Mouse (Mus musculus): ENCODE data around the gene Reg3g. TPM values are rescaled to one million over a fixed set of nuclear protein-coding genes. Genes with fewer than 3 reads are reported as not detected.

Reg3g gene
- polyA plus RNA-seq, 1 experiment from 2014 or later = not detected

- TF ChIP-seq EP300 (IDR thresholded peaks at IDR 0.05; ENCODE audit: low read depth) = no peak
- no peak for TF ChIP-seq CTCF (IDR thresholded peaks at IDR 0.05; ENCODE audit: low read depth)
- 61% methylated on average over 3 of the region's 3 CpGs for WGBS (ENCODE audit: insufficient replicate concordance)
- Histone ChIP-seq H3K4me1 (ENCODE audit: insufficient read depth) (no peaks in the 10 kb centered on the region), H3K9ac (replicated peaks) (no peak overlapping the region), H3K27ac (ENCODE audit: low read depth) (no peak overlapping the region), H3K36me3 (replicated peaks; ENCODE audit: insufficient read depth, low read length) (no peaks in the 10 kb centered on the region), H3K4me2 (ENCODE audit: low read depth, low read length) (no peak overlapping the region), H3K9me3 (ENCODE audit: low read length) (no peaks in the 10 kb centered on the region), H3K27me3 (ENCODE audit: insufficient read depth, low read length) (no peaks in the 10 kb centered on the region), H3K4me3 (ENCODE audit: low read depth, low read length) (no peak overlapping the region)
- ATAC-seq (no peak), DNase-seq (no peak)
Observed at GRCm38 (mm10) chr6:78469287-78469686, 615 bp upstream of the Reg3g start.

GRCm38 (mm10) chr6:78463266-78463665 is 5.4 kb downstream of the Reg3g start:
- DNase-seq (no peak), ATAC-seq (no peak)
- TF ChIP-seq CTCF (IDR thresholded peaks at IDR 0.05; ENCODE audit: low read depth) (no peak), EP300 (IDR thresholded peaks at IDR 0.05; ENCODE audit: low read depth) (no peak)
- Histone ChIP-seq H3K4me1 (ENCODE audit: insufficient read depth) (no peaks in the 10 kb centered on the region), H3K4me3 (ENCODE audit: low read depth, low read length) (no peak overlapping the region), H3K9me3 (ENCODE audit: low read length) (no peaks in the 10 kb centered on the region), H3K36me3 (replicated peaks; ENCODE audit: insufficient read depth, low read length) (no peaks in the 10 kb centered on the region), H3K27me3 (ENCODE audit: insufficient read depth, low read length) (no peaks in the 10 kb centered on the region), H3K9ac (replicated peaks) (no peak overlapping the region), H3K4me2 (ENCODE audit: low read depth, low read length) (no peak overlapping the region), H3K27ac (ENCODE audit: low read depth) (no peak overlapping the region)
- WGBS (ENCODE audit: insufficient replicate concordance) = 59% methylated on average over 2 of the region's 2 CpGs

GRCm38 (mm10) chr6:78462360-78462759 is 6.3 kb downstream of the Reg3g start:
- H3K9me3 ChIP-seq (ENCODE audit: low read length) = no peaks in the 10 kb centered on the region
- no peaks in the 10 kb centered on the region for H3K27me3 ChIP-seq (ENCODE audit: insufficient read depth, low read length)
- ATAC-seq = no peak
- no peak overlapping the region for H3K4me3 ChIP-seq (ENCODE audit: low read depth, low read length)
- H3K4me2 ChIP-seq (ENCODE audit: low read depth, low read length) = no peak overlapping the region
- H3K4me1 ChIP-seq (ENCODE audit: insufficient read depth) = no peaks in the 10 kb centered on the region
- H3K36me3 ChIP-seq (replicated peaks; ENCODE audit: insufficient read depth, low read length) = no peaks in the 10 kb centered on the region
- DNase-seq = no peak
- 53% methylated on average over 2 of the region's 2 CpGs for WGBS (ENCODE audit: insufficient replicate concordance)
- H3K27ac ChIP-seq (ENCODE audit: low read depth) = no peak overlapping the region
- H3K9ac ChIP-seq (replicated peaks) = no peak overlapping the region
- TF ChIP-seq CTCF (IDR thresholded peaks at IDR 0.05; ENCODE audit: low read depth) (no peak), EP300 (IDR thresholded peaks at IDR 0.05; ENCODE audit: low read depth) (no peak)

- DNase-seq (no peak), ATAC-seq (no peak)
- H3K36me3 ChIP-seq (replicated peaks; ENCODE audit: insufficient read depth, low read length) = no peaks in the 10 kb centered on the region
- no peaks in the 10 kb centered on the region for H3K9me3 ChIP-seq (ENCODE audit: low read length)
- no peak overlapping the region for H3K27ac ChIP-seq (ENCODE audit: low read depth)
- TF ChIP-seq EP300 (IDR thresholded peaks at IDR 0.05; ENCODE audit: low read depth) (no peak), CTCF (IDR thresholded peaks at IDR 0.05; ENCODE audit: low read depth) (no peak)
- 59% methylated on average over 3 of the region's 3 CpGs for WGBS (ENCODE audit: insufficient replicate concordance)
- H3K4me3 ChIP-seq (ENCODE audit: low read depth, low read length) = no peak overlapping the region
- no peaks in the 10 kb centered on the region for H3K4me1 ChIP-seq (ENCODE audit: insufficient read depth)
- no peak overlapping the region for H3K4me2 ChIP-seq (ENCODE audit: low read depth, low read length)
- H3K9ac ChIP-seq (replicated peaks) = no peak overlapping the region
- no peaks in the 10 kb centered on the region for H3K27me3 ChIP-seq (ENCODE audit: insufficient read depth, low read length)
Observed at GRCm38 (mm10) chr6:78460191-78460825, 8.4 kb downstream of the Reg3g start.

- Histone ChIP-seq H3K9me3 (ENCODE audit: low read length) (no peaks in the 10 kb centered on the region), H3K27me3 (ENCODE audit: insufficient read depth, low read length) (no peaks in the 10 kb centered on the region), H3K36me3 (replicated peaks; ENCODE audit: insufficient read depth, low read length) (no peaks in the 10 kb centered on the region), H3K4me3 (ENCODE audit: low read depth, low read length) (no peak overlapping the region), H3K27ac (ENCODE audit: low read depth) (no peak overlapping the region), H3K4me1 (ENCODE audit: insufficient read depth) (no peaks in the 10 kb centered on the region), H3K9ac (replicated peaks) (no peak overlapping the region), H3K4me2 (ENCODE audit: low read depth, low read length) (no peak overlapping the region)
- no peak for ATAC-seq
- WGBS (ENCODE audit: insufficient replicate concordance) = 79% methylated on average over 2 of the region's 2 CpGs
- no peak for DNase-seq
- no peak for TF ChIP-seq EP300 (IDR thresholded peaks at IDR 0.05; ENCODE audit: low read depth)
- TF ChIP-seq CTCF (IDR thresholded peaks at IDR 0.05; ENCODE audit: low read depth) = no peak
Observed at GRCm38 (mm10) chr6:78452804-78453203, 15.9 kb downstream of the Reg3g start.

- no peaks in the 10 kb centered on the region for H3K36me3 ChIP-seq (replicated peaks; ENCODE audit: insufficient read depth, low read length)
- no peak for DNase-seq
- no peaks in the 10 kb centered on the region for H3K9me3 ChIP-seq (ENCODE audit: low read length)
- ATAC-seq = no peak
- H3K4me3 ChIP-seq (ENCODE audit: low read depth, low read length) = no peak overlapping the region
- H3K27me3 ChIP-seq (ENCODE audit: insufficient read depth, low read length) = no peaks in the 10 kb centered on the region
- TF ChIP-seq CTCF (IDR thresholded peaks at IDR 0.05; ENCODE audit: low read depth) (no peak), EP300 (IDR thresholded peaks at IDR 0.05; ENCODE audit: low read depth) (no peak)
- no peak overlapping the region for H3K27ac ChIP-seq (ENCODE audit: low read depth)
- H3K4me2 ChIP-seq (ENCODE audit: low read depth, low read length) = no peak overlapping the region
- H3K4me1 ChIP-seq (ENCODE audit: insufficient read depth) = no peaks in the 10 kb centered on the region
- no peak overlapping the region for H3K9ac ChIP-seq (replicated peaks)
Observed at GRCm38 (mm10) chr6:78448409-78448808, 20.3 kb downstream of the Reg3g start.

GRCm38 (mm10) chr6:78447202-78447601 is 21.5 kb downstream of the Reg3g start:
- DNase-seq (no peak), ATAC-seq (no peak)
- H3K27ac ChIP-seq (ENCODE audit: low read depth) = no peak overlapping the region
- H3K9ac ChIP-seq (replicated peaks) = no peak overlapping the region
- WGBS (ENCODE audit: insufficient replicate concordance) = 41% methylated on average over 1 of the region's 1 CpGs
- no peaks in the 10 kb centered on the region for H3K27me3 ChIP-seq (ENCODE audit: insufficient read depth, low read length)
- no peak for TF ChIP-seq EP300 (IDR thresholded peaks at IDR 0.05; ENCODE audit: low read depth)
- no peak for TF ChIP-seq CTCF (IDR thresholded peaks at IDR 0.05; ENCODE audit: low read depth)
- H3K4me2 ChIP-seq (ENCODE audit: low read depth, low read length) = no peak overlapping the region
- no peaks in the 10 kb centered on the region for H3K9me3 ChIP-seq (ENCODE audit: low read length)
- H3K4me3 ChIP-seq (ENCODE audit: low read depth, low read length) = no peak overlapping the region
- H3K4me1 ChIP-seq (ENCODE audit: insufficient read depth) = no peaks in the 10 kb centered on the region
- H3K36me3 ChIP-seq (replicated peaks; ENCODE audit: insufficient read depth, low read length) = no peaks in the 10 kb centered on the region
